Mouse (Mus musculus) CD4-positive, CD25-positive, alpha-beta regulatory T cell, adult 4 months (primary cell): ENCODE results near the gene Rbm34. TPM values are rescaled to one million over a fixed set of nuclear protein-coding genes. Genes with fewer than 3 reads are reported as not detected.

Source experiments
- ATAC-seq: one replicate; pipeline ENCODE4 v1.8.0; 2017
- polyA plus RNA-seq, 2 experiments: library from polyadenylated mRNA; unstranded; fragments of 100-300 nt; shearing (Covaris generic); gene quantifications; one replicate each; pipeline ENCODE4 v1.2.1; 2017

Rbm34 gene
- polyA plus RNA-seq, 2 experiments from 2014 or later, result 12.7 to 20.8 TPM

GRCm38 (mm10) chr8:126951900-126952636 lies 18.8 kb downstream of the Rbm34 start:
- ATAC-seq, result no peak

- no peak for ATAC-seq
Observed at GRCm38 (mm10) chr8:126949527-126949926, 21.3 kb downstream of the Rbm34 start.

GRCm38 (mm10) chr8:126946444-126946843 lies 24.4 kb downstream of the Rbm34 start:
- ATAC-seq, result no peak

GRCm38 (mm10) chr8:126945730-126946163 lies 25.1 kb downstream of the Rbm34 start, which contains the start of gene Tomm20:
TSS of gene Tomm20 (minus strand) at chr8:126945844.
- ATAC-seq, result peak; percentile 83

- peak; percentile 59 for ATAC-seq
Observed at GRCm38 (mm10) chr8:126944781-126945691, 25.8 kb downstream of the Rbm34 start.

- no peak for ATAC-seq
Observed at GRCm38 (mm10) chr8:126943565-126943964, 27.3 kb downstream of the Rbm34 start.

GRCm38 (mm10) chr8:126937337-126937736 lies 33.5 kb downstream of the Rbm34 start:
- ATAC-seq, result no peak

GRCm38 (mm10) chr8:126935932-126936331 lies 34.9 kb downstream of the Rbm34 start:
- ATAC-seq, result peak; percentile 64

- no peak for ATAC-seq
Observed at GRCm38 (mm10) chr8:126935387-126935786, 35.5 kb downstream of the Rbm34 start.

- ATAC-seq, result no peak
Observed at GRCm38 (mm10) chr8:126932656-126933055, 38.2 kb downstream of the Rbm34 start.

GRCm38 (mm10) chr8:126932249-126932648 lies 38.6 kb downstream of the Rbm34 start:
- ATAC-seq, result no peak

- peak; percentile 65 for ATAC-seq
Observed at GRCm38 (mm10) chr8:126931720-126932119, 39.2 kb downstream of the Rbm34 start.

GRCm38 (mm10) chr8:126929607-126930161 lies 41.2 kb downstream of the Rbm34 start:
- peak; percentile 64 for ATAC-seq

GRCm38 (mm10) chr8:126928755-126929505 lies 41.9 kb downstream of the Rbm34 start:
- no peak for ATAC-seq

- ATAC-seq, result no peak
Observed at GRCm38 (mm10) chr8:126928028-126928427, 42.8 kb downstream of the Rbm34 start.

GRCm38 (mm10) chr8:126927058-126927457 lies 43.8 kb downstream of the Rbm34 start:
- ATAC-seq, result no peak

GRCm38 (mm10) chr8:126922981-126923380 lies 47.9 kb downstream of the Rbm34 start:
- ATAC-seq, result no peak

- no peak for ATAC-seq
Observed at GRCm38 (mm10) chr8:126921432-126921831, 49.4 kb downstream of the Rbm34 start.

- ATAC-seq, result peak; percentile 100
Observed at GRCm38 (mm10) chr8:126920845-126921244, 50.0 kb downstream of the Rbm34 start.

- no peak for ATAC-seq
Observed at GRCm38 (mm10) chr8:126920386-126920785, 50.5 kb downstream of the Rbm34 start.

GRCm38 (mm10) chr8:126919703-126920102 lies 51.2 kb downstream of the Rbm34 start:
- ATAC-seq, result no peak

GRCm38 (mm10) chr8:126919255-126919654 lies 51.6 kb downstream of the Rbm34 start:
- no peak for ATAC-seq
